Mouse (Mus musculus) frontal cortex, adult 2 months (tissue): ENCODE measurements around the gene Tarsl2. TPM values are rescaled to one million over a fixed set of nuclear protein-coding genes. Genes with fewer than 3 reads are reported as not detected.

Experiments
- DNase-seq, 2 experiments: peaks; one replicate each; pipeline ENCODE4 v3.0.0; 2022; ENCODE audit warnings: low spot score in 1 of 2; ENCODE audit errors: extremely low spot score in 1 of 2
- polyA plus RNA-seq: library from polyadenylated mRNA; depleted of rRNA; stranded (reverse); fragments of >200 nt; gene quantifications from 2 replicates; pipeline ENCODE4 v1.2.3, GENCODE M21; 2012; rRNA removed

Tarsl2 gene
- polyA plus RNA-seq, 1 experiment, result 18.8 TPM

DNA sequence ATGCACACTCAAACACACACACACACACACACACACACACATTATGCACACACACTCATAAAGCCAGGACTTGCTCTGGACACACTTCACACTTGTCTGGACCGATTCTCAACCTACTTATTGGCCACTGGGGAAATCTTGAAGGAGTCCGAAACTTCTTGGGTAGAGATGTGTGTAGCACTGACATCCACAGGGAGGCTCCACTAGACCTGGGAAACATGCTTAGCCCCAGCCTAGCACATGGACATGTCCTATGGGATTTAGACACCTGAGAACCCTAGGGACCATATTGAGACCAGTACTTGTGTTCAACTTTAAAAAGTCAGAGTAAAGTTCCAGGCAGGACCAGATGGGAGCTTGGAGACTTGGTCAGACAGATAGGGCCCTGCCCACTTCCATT is 89.3 kb downstream of the Tarsl2 start:
- DNase-seq, result peak in 1 of 2 experiments; percentile 20

DNA sequence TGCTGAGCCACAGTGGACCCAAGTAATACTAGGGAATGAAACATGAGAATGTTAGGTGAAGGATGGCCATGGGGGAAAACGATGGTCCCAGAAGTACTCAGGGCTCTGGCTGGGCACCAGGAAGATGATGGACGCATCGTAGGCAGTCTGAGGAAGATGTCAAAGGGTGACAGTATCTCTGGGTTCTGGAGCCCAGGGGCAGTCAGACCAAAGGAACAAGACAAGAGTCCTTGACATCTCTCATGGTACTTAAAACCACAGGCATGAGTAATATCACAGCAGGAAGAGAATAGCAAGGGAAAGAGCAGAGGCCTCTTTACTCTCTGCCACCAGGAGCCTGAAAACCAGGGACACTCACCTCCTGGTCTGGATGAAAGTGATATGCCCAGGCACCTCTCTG is 90.6 kb downstream of the Tarsl2 start:
- no peak for DNase-seq

DNA sequence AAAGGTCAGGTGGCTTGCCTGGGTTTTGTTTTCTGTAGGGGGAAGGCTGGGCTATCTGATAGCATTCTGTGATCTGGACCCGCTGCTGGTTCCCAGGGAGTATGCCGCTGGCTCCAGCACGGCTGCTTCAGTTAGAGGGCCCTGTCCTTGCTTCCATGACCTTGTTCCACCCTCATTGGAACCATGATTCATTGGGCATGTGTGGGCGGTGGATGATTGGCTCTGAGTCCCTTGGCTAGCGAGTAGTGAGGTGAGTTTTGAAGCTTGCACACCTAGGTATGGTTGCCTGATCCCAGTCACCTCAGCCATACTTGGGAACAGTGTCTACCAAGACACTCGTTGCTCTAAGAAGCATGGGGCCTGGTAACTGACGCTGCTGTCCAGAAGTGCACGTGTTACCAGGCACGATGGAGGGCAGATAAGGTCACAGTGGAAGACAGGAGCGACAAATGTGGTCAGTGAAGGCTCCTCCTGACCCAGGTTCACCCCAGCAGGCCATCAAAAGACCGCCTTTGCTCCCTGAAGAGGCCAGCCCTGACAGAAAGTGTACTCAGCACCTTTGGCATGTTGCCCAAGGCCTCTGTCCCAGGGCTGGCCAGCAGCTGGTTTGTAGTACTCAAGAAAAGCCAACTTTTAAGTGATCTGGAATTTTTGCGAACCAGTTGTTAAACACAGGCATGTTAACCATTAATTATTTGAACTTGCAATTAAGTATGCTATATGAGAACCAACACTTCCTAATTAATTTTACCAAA is 92.8 kb downstream of the Tarsl2 start:
- no peak for DNase-seq

Other genes starting within 250 kb of the Tarsl2 start
- gene Tjp1, start 117.1 kb upstream of the Tarsl2 start, polyA plus RNA-seq, result 59.8 and 60.7 TPM in 2 replicates
- gene Tm2d3, start 46.3 kb downstream of the Tarsl2 start, polyA plus RNA-seq, result 99.7 and 106 TPM in 2 replicates
- 13.7 and 16.8 TPM in 2 replicates for gene Pcsk6, start 216.8 kb downstream of the Tarsl2 start, polyA plus RNA-seq